Mouse (Mus musculus) fibroblast of lung, adult 2 months (primary cell): ENCODE results near the gene Ddx42.

ENCODE experiments used
- DNase-seq: peaks from one replicate; pipeline ENCODE4 v3.0.0-alpha.2; 2011; ENCODE audit warnings: low read depth

The Ddx42 gene

GRCm38 (mm10) chr11:106268326-106269059 is 51.8 kb downstream of the Ddx42 start:
- peak; percentile 60 for DNase-seq

- DNase-seq, result no peak
These were observed 52.3 kb downstream of the Ddx42 start for GRCm38 (mm10) chr11:106269060-106269431.

- DNase-seq, result no peak
These were observed 54.5 kb downstream of the Ddx42 start for GRCm38 (mm10) chr11:106271131-106271793.

- no peak for DNase-seq
These were observed 55.3 kb downstream of the Ddx42 start for GRCm38 (mm10) chr11:106271794-106272643.

GRCm38 (mm10) chr11:106272644-106273310 is 56.1 kb downstream of the Ddx42 start, which contains the start of gene Smarcd2:
Smarcd2 (minus strand) TSS chr11:106272972.
- peak; percentile 97 for DNase-seq

GRCm38 (mm10) chr11:106273311-106273684 is 56.6 kb downstream of the Ddx42 start:
- DNase-seq, result no peak

GRCm38 (mm10) chr11:106273811-106274210 is 57.1 kb downstream of the Ddx42 start:
- no peak for DNase-seq

GRCm38 (mm10) chr11:106274374-106274773 is 57.6 kb downstream of the Ddx42 start:
- DNase-seq, result no peak

GRCm38 (mm10) chr11:106274971-106275411 is 58.3 kb downstream of the Ddx42 start:
- DNase-seq, result no peak

- peak; percentile 95 for DNase-seq
These were observed 59.7 kb downstream of the Ddx42 start, which contains the start of gene Tcam1 for GRCm38 (mm10) chr11:106276454-106276853. Tcam1 (plus strand) TSS chr11:106276672.

GRCm38 (mm10) chr11:106282452-106282851 is 65.7 kb downstream of the Ddx42 start:
- no peak for DNase-seq

GRCm38 (mm10) chr11:106283371-106283770 is 66.6 kb downstream of the Ddx42 start:
- no peak for DNase-seq

GRCm38 (mm10) chr11:106284126-106284525 is 67.4 kb downstream of the Ddx42 start:
- DNase-seq, result no peak

- DNase-seq, result no peak
These were observed 69.5 kb downstream of the Ddx42 start for GRCm38 (mm10) chr11:106286206-106286605.

GRCm38 (mm10) chr11:106286987-106287386 is 70.3 kb downstream of the Ddx42 start:
- DNase-seq, result no peak

GRCm38 (mm10) chr11:106289369-106289768 is 72.6 kb downstream of the Ddx42 start:
- DNase-seq, result no peak

- no peak for DNase-seq
These were observed 73.7 kb downstream of the Ddx42 start for GRCm38 (mm10) chr11:106290376-106290775.

GRCm38 (mm10) chr11:106291861-106292260 is 75.1 kb downstream of the Ddx42 start:
- no peak for DNase-seq
